Mouse (Mus musculus): ENCODE data around the gene Iqcg. TPM values are rescaled to one million over a fixed set of nuclear protein-coding genes. Genes with fewer than 3 reads are reported as not detected.

The Iqcg gene
- total and polyA plus RNA-seq, 3 experiments, result 13.6 to 40.4 TPM; not detected in 1

DNA sequence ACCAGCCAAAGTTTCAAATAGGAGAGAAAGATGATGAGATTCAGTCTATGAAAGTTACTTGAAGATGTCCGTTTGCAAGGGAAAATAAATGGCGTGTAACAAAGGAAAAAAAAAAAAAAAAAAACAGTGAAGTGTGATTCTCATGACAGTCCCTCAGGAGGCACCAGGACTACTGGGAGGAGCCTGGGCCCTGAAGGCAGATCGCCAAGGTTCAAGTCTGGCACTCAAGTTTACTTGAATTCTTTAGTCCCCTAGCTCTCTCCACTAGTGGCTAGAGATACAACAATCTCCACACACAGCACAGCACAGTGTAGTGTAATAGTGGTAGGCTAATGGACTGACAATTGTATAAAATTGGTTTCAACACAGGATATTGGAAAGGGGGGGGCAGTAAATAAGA is 34.6 kb downstream of the Iqcg start:
- no peak for DNase-seq (ENCODE audit: low read depth, low spot score)
- TF ChIP-seq ZNF384 (IDR thresholded peaks at IDR 0.05; ENCODE audit: low read depth, low read length) (no peak), MAFK (IDR thresholded peaks at IDR 0.05; ENCODE audit: borderline replicate concordance, low read depth, low read length) (no peak), ETS1 (IDR thresholded peaks at IDR 0.05; ENCODE audit: low read depth, low read length) (no peak), MAX (IDR thresholded peaks at IDR 0.05; ENCODE audit: low read length) (no peak), UBTF (IDR thresholded peaks at IDR 0.05; ENCODE audit: borderline replicate concordance, insufficient read depth, low read depth, low read length) (no peak), MAZ (IDR thresholded peaks at IDR 0.05; ENCODE audit: low read depth, low read length) (no peak), E2F4 (IDR thresholded peaks at IDR 0.05; ENCODE audit: borderline replicate concordance, low read depth, low read length) (no peak), MYC (IDR thresholded peaks at IDR 0.05; ENCODE audit: low read depth, low read length) (no peak), CHD1 (IDR thresholded peaks at IDR 0.05; ENCODE audit: low read depth, low read length) (no peak), HCFC1 (IDR thresholded peaks at IDR 0.05; ENCODE audit: low read depth, low read length) (no peak), ZC3H11A (IDR thresholded peaks at IDR 0.05; ENCODE audit: low read depth, low read length) (no peak), CHD2 (IDR thresholded peaks at IDR 0.05; ENCODE audit: low read length) (no peak), CTCF (IDR thresholded peaks at IDR 0.05 in 2 of 3, conservative IDR thresholded peaks at IDR 0.05 in 1 of 3; ENCODE audit: control insufficient read depth in 1 of 3, insufficient read depth in 1 of 3, low read depth in 2 of 3, low read length in 3 of 3, poor library complexity in 1 of 3, severe bottlenecking in 1 of 3) (no peak)
- H3K79me2 ChIP-seq (ENCODE audit: control insufficient read depth, insufficient read depth, low read length, poor library complexity), result no peaks in the 10 kb centered on the region
- no peak overlapping the region for H3K27ac ChIP-seq (ENCODE audit: control insufficient read depth, low read depth, low read length)
- H3K36me3 ChIP-seq (ENCODE audit: control insufficient read depth in 1 of 2, insufficient read depth in 2 of 2, low read length in 2 of 2), result no peaks in the 10 kb centered on the region; a peak in 1 of 4 replicates
- no peaks in the 10 kb centered on the region for H3K9me3 ChIP-seq (replicated peaks; ENCODE audit: insufficient read depth, low read length)
- no peaks in the 10 kb centered on the region for H3K27me3 ChIP-seq (ENCODE audit: control insufficient read depth in 1 of 2, insufficient read depth in 2 of 2, low read length in 2 of 2)
- H3K4me1 ChIP-seq (ENCODE audit: control insufficient read depth in 1 of 2, insufficient read depth in 2 of 2, low read length in 2 of 2), result no peaks in the 10 kb centered on the region; a peak in 1 of 4 replicates
- no peak overlapping the region for H3K4me3 ChIP-seq (ENCODE audit: control insufficient read depth in 1 of 2, insufficient read depth in 1 of 2, low read depth in 2 of 2, low read length in 2 of 2)
- no peak overlapping the region for H3K9ac ChIP-seq (ENCODE audit: control insufficient read depth, low read depth, low read length, poor library complexity, severe bottlenecking)

DNA sequence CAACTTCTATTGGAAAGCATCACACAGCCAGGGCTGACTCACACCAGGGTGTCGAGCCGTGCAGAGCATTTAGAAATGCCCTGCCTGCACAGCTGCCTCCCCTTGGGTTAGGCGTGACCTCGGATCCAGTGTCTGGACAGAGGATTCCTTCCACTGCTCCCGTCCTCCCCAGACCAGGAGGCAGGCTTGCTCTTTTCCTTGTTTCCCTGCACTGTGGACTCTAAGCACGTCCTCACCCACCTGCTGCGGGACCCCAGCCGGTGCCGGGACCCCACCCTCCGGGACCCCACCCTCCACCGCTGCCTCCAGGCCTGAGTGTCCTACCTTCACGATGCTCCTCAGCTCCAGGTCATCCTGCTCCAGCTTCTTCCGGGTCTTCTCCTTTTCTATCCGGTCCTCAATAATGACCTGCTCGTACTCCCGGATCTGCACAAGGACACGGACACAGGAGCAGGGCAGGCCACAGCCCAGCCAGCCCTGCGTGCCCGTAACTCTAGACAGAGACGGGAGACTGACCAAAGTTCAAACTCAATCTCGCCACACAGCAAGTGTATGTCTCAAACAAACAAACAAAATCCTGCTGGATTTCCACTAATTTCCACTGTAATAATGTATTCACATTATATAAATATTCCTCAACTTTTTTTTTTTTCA is 36.8 kb downstream of the Iqcg start:
- Histone ChIP-seq H3K4me1 (ENCODE audit: control insufficient read depth in 1 of 2, insufficient read depth in 2 of 2, low read length in 2 of 2) (peaks cover 1 to 7% of the 10 kb centered on the region in 2 experiments; a peak in 3 of 4 replicates), H3K27ac (ENCODE audit: control insufficient read depth, low read depth, low read length) (no peak overlapping the region), H3K9ac (ENCODE audit: control insufficient read depth, low read depth, low read length, poor library complexity, severe bottlenecking) (no peak overlapping the region), H3K79me2 (ENCODE audit: control insufficient read depth, insufficient read depth, low read length, poor library complexity) (no peaks in the 10 kb centered on the region), H3K4me3 (ENCODE audit: control insufficient read depth in 1 of 2, insufficient read depth in 1 of 2, low read depth in 2 of 2, low read length in 2 of 2) (no peak overlapping the region), H3K36me3 (ENCODE audit: control insufficient read depth in 1 of 2, insufficient read depth in 2 of 2, low read length in 2 of 2) (peaks cover 0 to 5% of the 10 kb centered on the region in 2 experiments; a peak in 2 of 4 replicates), H3K9me3 (replicated peaks; ENCODE audit: insufficient read depth, low read length) (no peaks in the 10 kb centered on the region), H3K27me3 (ENCODE audit: control insufficient read depth in 1 of 2, insufficient read depth in 2 of 2, low read length in 2 of 2) (no peaks in the 10 kb centered on the region)
- no peak for DNase-seq (ENCODE audit: low read depth, low spot score)
- TF ChIP-seq CHD1 (IDR thresholded peaks at IDR 0.05; ENCODE audit: low read depth, low read length) (no peak), GATA1 (IDR thresholded peaks at IDR 0.05; ENCODE audit: low read depth, low read length) (no peak), ZNF384 (IDR thresholded peaks at IDR 0.05; ENCODE audit: low read depth, low read length) (no peak), ZC3H11A (IDR thresholded peaks at IDR 0.05; ENCODE audit: low read depth, low read length) (no peak), TAL1 (IDR thresholded peaks at IDR 0.05; ENCODE audit: low read length) (no peak), MAZ (IDR thresholded peaks at IDR 0.05; ENCODE audit: low read depth, low read length) (no peak), SMC3 (IDR thresholded peaks at IDR 0.05; ENCODE audit: low read depth, low read length) (no peak), KAT2A (conservative IDR thresholded peaks at IDR 0.05; ENCODE audit: low read depth, low read length) (no peak), POLR2A (IDR thresholded peaks at IDR 0.05; ENCODE audit: control insufficient read depth in 1 of 2, insufficient read depth in 1 of 2, low read depth in 1 of 2, low read length in 2 of 2, poor library complexity in 1 of 2) (no peak), NELFE (IDR thresholded peaks at IDR 0.05; ENCODE audit: low read depth, low read length) (no peak), JUND (IDR thresholded peaks at IDR 0.05; ENCODE audit: low read depth, low read length) (no peak), TBP (IDR thresholded peaks at IDR 0.05; ENCODE audit: low read depth, low read length) (no peak), POLR2AphosphoS2 (IDR thresholded peaks at IDR 0.05; ENCODE audit: low read length) (no peak), ELF1 (IDR thresholded peaks at IDR 0.05; ENCODE audit: low read depth, low read length) (no peak), ETS1 (IDR thresholded peaks at IDR 0.05; ENCODE audit: low read depth, low read length) (no peak), MAFK (IDR thresholded peaks at IDR 0.05; ENCODE audit: borderline replicate concordance, low read depth, low read length) (no peak), RCOR1 (IDR thresholded peaks at IDR 0.05; ENCODE audit: low read depth, low read length) (no peak)

Measured in MEL (cell line).